Mouse (Mus musculus): ENCODE results near the gene Ttc9b.

DNA sequence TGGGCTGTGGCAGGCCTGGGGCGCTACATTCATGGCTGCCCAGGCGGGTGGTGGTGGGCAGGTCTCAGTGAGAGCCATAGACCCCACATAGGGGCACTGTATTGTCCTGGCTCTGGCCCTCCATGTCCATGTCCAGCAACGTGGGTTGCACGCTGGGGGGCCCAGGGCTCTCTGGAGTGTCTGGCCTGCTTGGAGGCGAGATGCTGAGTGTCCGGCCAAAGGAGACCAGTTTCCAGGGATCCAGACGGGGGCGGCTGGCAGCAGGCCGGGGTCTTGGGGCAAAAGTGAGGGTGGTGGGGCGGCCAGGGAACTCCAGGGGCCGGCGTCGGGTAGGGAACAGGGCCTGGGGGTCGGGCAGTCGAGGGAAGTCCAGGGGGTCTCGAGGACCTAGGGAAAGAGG, 2.9 kb downstream of the Ttc9b start:
- TF ChIP-seq CTCF (IDR thresholded peaks at IDR 0.05; ENCODE audit: low read depth, low read length) (no peak), POLR2A (IDR thresholded peaks at IDR 0.05; ENCODE audit: insufficient read depth, low read length) (no peak), EP300 (IDR thresholded peaks at IDR 0.05; ENCODE audit: insufficient read depth, low read depth, low read length) (no peak)
